Mouse (Mus musculus): ENCODE data around the gene Dtx4.

Dtx4 gene

DNA sequence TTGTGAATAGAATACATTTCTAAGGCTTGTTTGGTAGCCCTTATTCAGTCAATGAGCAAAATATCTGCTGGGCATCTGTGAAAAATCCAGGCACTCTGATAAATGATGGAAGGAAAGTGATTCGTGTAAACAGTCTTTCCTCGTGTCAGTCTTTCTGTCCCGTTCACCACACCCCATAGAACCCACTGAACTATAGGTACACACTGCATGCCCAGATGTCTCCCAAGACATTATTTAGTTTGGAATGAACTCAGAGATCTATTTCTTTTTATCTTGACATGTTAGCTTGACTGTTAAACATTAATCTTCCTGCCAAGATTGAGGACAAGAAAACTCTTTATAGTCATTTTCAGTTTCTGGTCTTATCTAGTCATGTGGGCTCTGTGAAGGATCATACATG is 82.9 kb downstream of the Dtx4 start:
- DNase-seq (ENCODE audit: low spot score in 2 of 2): no peak

DNA sequence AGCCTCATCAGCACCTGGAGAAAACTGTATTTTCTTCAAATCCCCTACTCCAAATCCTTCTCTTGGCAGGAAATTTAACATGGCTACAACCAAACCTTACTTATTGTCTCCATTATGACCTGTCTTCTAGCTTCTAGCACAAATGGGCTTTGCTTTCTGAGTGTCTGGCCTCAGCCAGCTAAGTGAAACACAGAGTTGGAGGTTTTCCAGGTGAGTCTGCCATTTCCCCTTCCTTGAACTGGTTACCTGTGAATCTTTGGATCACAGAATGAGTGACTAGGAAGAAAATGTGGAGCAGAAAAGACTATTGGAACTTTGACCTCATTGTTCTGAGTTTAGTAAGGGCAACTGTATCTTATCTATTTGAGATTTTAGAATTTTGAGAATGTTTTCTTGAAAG is 83.9 kb downstream of the Dtx4 start, which contains the start of gene Olfr1441:
Olfr1441 (plus strand) TSS at position 73 of the 400 bp plus-strand sequence.
- no peak for DNase-seq (ENCODE audit: low spot score in 2 of 2)
